Mouse (Mus musculus) spleen, postnatal 4 days (tissue): ENCODE measurements around the gene Mymx.
A peak's percentile ranks its signal among the peaks of the same experiment; 100 is the strongest.

ENCODE experiments used
- DNase-seq, 2 experiments: peaks; one replicate each; pipeline ENCODE4 v3.0.0; 2022; ENCODE audit warnings: low spot score in 2 of 2

Mymx gene

GRCm38 (mm10) chr17:45572103-45573086, 29.5 kb downstream of the Mymx start:
- peak; percentile 59 to 87 for DNase-seq

- DNase-seq, result no peak
Observed at GRCm38 (mm10) chr17:45569999-45570398, 31.9 kb downstream of the Mymx start.

GRCm38 (mm10) chr17:45568990-45569389, 32.9 kb downstream of the Mymx start:
- DNase-seq, result no peak

GRCm38 (mm10) chr17:45567162-45567601, 34.7 kb downstream of the Mymx start:
- DNase-seq, result no peak

GRCm38 (mm10) chr17:45566360-45567161, 35.3 kb downstream of the Mymx start:
- DNase-seq, result no peak

GRCm38 (mm10) chr17:45566031-45566359, 35.9 kb downstream of the Mymx start:
- no peak for DNase-seq

- no peak for DNase-seq
Observed at GRCm38 (mm10) chr17:45565103-45565502, 36.8 kb downstream of the Mymx start.

- DNase-seq, result no peak
Observed at GRCm38 (mm10) chr17:45564531-45565084, 37.3 kb downstream of the Mymx start.

- DNase-seq, result peak; percentile 88 to 95
Observed at GRCm38 (mm10) chr17:45563655-45564530, 38.0 kb downstream of the Mymx start, which contains the start of gene Slc35b2. Gene Slc35b2, plus strand, starts transcription at chr17:45563874.

GRCm38 (mm10) chr17:45563216-45563615, 38.7 kb downstream of the Mymx start:
- no peak for DNase-seq

GRCm38 (mm10) chr17:45559732-45560525, 42.0 kb downstream of the Mymx start:
- no peak for DNase-seq

GRCm38 (mm10) chr17:45557998-45558862, 43.7 kb downstream of the Mymx start:
- DNase-seq, result peak; percentile 25 to 74

- peak in 1 of 2 experiments; percentile 31 for DNase-seq
Observed at GRCm38 (mm10) chr17:45557246-45557824, 44.6 kb downstream of the Mymx start.

GRCm38 (mm10) chr17:45556514-45557245, 45.2 kb downstream of the Mymx start:
- DNase-seq, result peak in 1 of 2 experiments; percentile 38

GRCm38 (mm10) chr17:45556107-45556489, 45.8 kb downstream of the Mymx start:
- no peak for DNase-seq

GRCm38 (mm10) chr17:45555452-45556106, 46.3 kb downstream of the Mymx start, which contains the start of gene Nfkbie:
Gene Nfkbie, plus strand, starts transcription at chr17:45555703.
- peak; percentile 94 to 97 for DNase-seq

- DNase-seq, result no peak
Observed at GRCm38 (mm10) chr17:45554420-45554819, 47.5 kb downstream of the Mymx start.

GRCm38 (mm10) chr17:45553065-45553464, 48.8 kb downstream of the Mymx start:
- no peak for DNase-seq
